Mouse (Mus musculus): Measurements from ENCODE around the gene Slc10a7. TPM values are rescaled to one million over a fixed set of nuclear protein-coding genes. Genes with fewer than 3 reads are reported as not detected.

Gene Slc10a7
- polyA plus RNA-seq, 1 experiment from 2014 or later = 8.6 TPM

GRCm38 (mm10) chr8:78578036-78578435 lies 68.9 kb downstream of the Slc10a7 start:
- 0 out of 2 replicates have a peak, but pooled peaks cover 5% of the 10 kb centered on the region for H3K4me1 ChIP-seq (replicated peaks; ENCODE audit: insufficient read depth, low read length)
- DNase-seq (ENCODE audit: low spot score) = no peak
- H3K36me3 ChIP-seq (ENCODE audit: insufficient read depth, low read length) = no peaks in the 10 kb centered on the region
- H3K27me3 ChIP-seq (ENCODE audit: insufficient read depth, low read length) = no peaks in the 10 kb centered on the region
- H3K4me3 ChIP-seq (replicated peaks; ENCODE audit: low read depth, low read length) = no peak overlapping the region
- no peak for TF ChIP-seq CTCF (IDR thresholded peaks at IDR 0.05; ENCODE audit: low read depth)
- H3K9me3 ChIP-seq (replicated peaks; ENCODE audit: low read length) = no peaks in the 10 kb centered on the region
- H3K4me2 ChIP-seq (ENCODE audit: low read length) = no peak overlapping the region
- 89% methylated on average over 3 of the region's 3 CpGs for WGBS
- ATAC-seq (replicated peaks; ENCODE audit: low FRiP score, low read depth) = no peak
- no peak overlapping the region for H3K27ac ChIP-seq
- no peak overlapping the region for H3K9ac ChIP-seq (ENCODE audit: low read depth, low read length)

GRCm38 (mm10) chr8:78584011-78584776 lies 75.0 kb downstream of the Slc10a7 start:
- 74% methylated on average over 5 of the region's 5 CpGs for WGBS
- ATAC-seq (replicated peaks; ENCODE audit: low FRiP score, low read depth) = no peak
- TF ChIP-seq CTCF (IDR thresholded peaks at IDR 0.05; ENCODE audit: low read depth) = no peak
- no peak overlapping the region for H3K27ac ChIP-seq
- H3K4me1 ChIP-seq (replicated peaks; ENCODE audit: insufficient read depth, low read length) = 0 out of 2 replicates have a peak, but pooled peaks cover 6% of the 10 kb centered on the region
- no peak overlapping the region for H3K9ac ChIP-seq (ENCODE audit: low read depth, low read length)
- no peaks in the 10 kb centered on the region for H3K9me3 ChIP-seq (replicated peaks; ENCODE audit: low read length)
- H3K27me3 ChIP-seq (ENCODE audit: insufficient read depth, low read length) = no peaks in the 10 kb centered on the region
- H3K4me2 ChIP-seq (ENCODE audit: low read length) = no peak overlapping the region
- no peak for DNase-seq (ENCODE audit: low spot score)
- H3K36me3 ChIP-seq (ENCODE audit: insufficient read depth, low read length) = no peaks in the 10 kb centered on the region
- H3K4me3 ChIP-seq (replicated peaks; ENCODE audit: low read depth, low read length) = no peak overlapping the region

GRCm38 (mm10) chr8:78584863-78585262 lies 75.7 kb downstream of the Slc10a7 start:
- no peak overlapping the region for H3K9ac ChIP-seq (ENCODE audit: low read depth, low read length)
- 0 out of 2 replicates have a peak, but pooled peaks cover 6% of the 10 kb centered on the region for H3K4me1 ChIP-seq (replicated peaks; ENCODE audit: insufficient read depth, low read length)
- no peak overlapping the region for H3K4me2 ChIP-seq (ENCODE audit: low read length)
- H3K27ac ChIP-seq = no peak overlapping the region
- DNase-seq (ENCODE audit: low spot score) = peak; percentile 44
- H3K27me3 ChIP-seq (ENCODE audit: insufficient read depth, low read length) = no peaks in the 10 kb centered on the region
- no peak for TF ChIP-seq CTCF (IDR thresholded peaks at IDR 0.05; ENCODE audit: low read depth)
- ATAC-seq (replicated peaks; ENCODE audit: low FRiP score, low read depth) = no peak
- no peaks in the 10 kb centered on the region for H3K36me3 ChIP-seq (ENCODE audit: insufficient read depth, low read length)
- H3K4me3 ChIP-seq (replicated peaks; ENCODE audit: low read depth, low read length) = no peak overlapping the region
- 26% methylated on average over 3 of the region's 3 CpGs for WGBS
- H3K9me3 ChIP-seq (replicated peaks; ENCODE audit: low read length) = no peaks in the 10 kb centered on the region

GRCm38 (mm10) chr8:78595481-78595908 lies 86.3 kb downstream of the Slc10a7 start:
- Histone ChIP-seq H3K4me3 (replicated peaks; ENCODE audit: low read depth, low read length) (no peak overlapping the region), H3K4me1 (replicated peaks; ENCODE audit: insufficient read depth, low read length) (0 out of 2 replicates have a peak, but pooled peaks cover 3% of the 10 kb centered on the region), H3K9me3 (replicated peaks; ENCODE audit: low read length) (no peaks in the 10 kb centered on the region), H3K4me2 (ENCODE audit: low read length) (no peak overlapping the region), H3K27ac (no peak overlapping the region), H3K9ac (ENCODE audit: low read depth, low read length) (no peak overlapping the region), H3K36me3 (ENCODE audit: insufficient read depth, low read length) (no peaks in the 10 kb centered on the region), H3K27me3 (ENCODE audit: insufficient read depth, low read length) (no peaks in the 10 kb centered on the region)
- WGBS = 16% methylated on average over 6 of the region's 6 CpGs
- TF ChIP-seq CTCF (IDR thresholded peaks at IDR 0.05; ENCODE audit: low read depth) = no peak
- peak; percentile 81 for DNase-seq (ENCODE audit: low spot score)
- peak; percentile 43; the same call in 1 of the 2 replicates for ATAC-seq (replicated peaks; ENCODE audit: low FRiP score, low read depth)

GRCm38 (mm10) chr8:78598237-78598636 lies 89.1 kb downstream of the Slc10a7 start:
- Histone ChIP-seq H3K9ac (ENCODE audit: low read depth, low read length) (no peak overlapping the region), H3K36me3 (ENCODE audit: insufficient read depth, low read length) (0 out of 2 replicates have a peak, but pooled peaks cover 7% of the 10 kb centered on the region), H3K4me1 (replicated peaks; ENCODE audit: insufficient read depth, low read length) (0 out of 2 replicates have a peak, but pooled peaks cover 3% of the 10 kb centered on the region), H3K4me2 (ENCODE audit: low read length) (no peak overlapping the region), H3K27me3 (ENCODE audit: insufficient read depth, low read length) (no peaks in the 10 kb centered on the region), H3K9me3 (replicated peaks; ENCODE audit: low read length) (no peaks in the 10 kb centered on the region), H3K4me3 (replicated peaks; ENCODE audit: low read depth, low read length) (no peak overlapping the region), H3K27ac (no peak overlapping the region)
- TF ChIP-seq CTCF (IDR thresholded peaks at IDR 0.05; ENCODE audit: low read depth) = no peak
- WGBS = 13% methylated on average over 3 of the region's 3 CpGs
- peak; percentile 43; the same call in 1 of the 2 replicates for ATAC-seq (replicated peaks; ENCODE audit: low FRiP score, low read depth)
- peak; percentile 25 for DNase-seq (ENCODE audit: low spot score)

- no peaks in the 10 kb centered on the region for H3K27me3 ChIP-seq (ENCODE audit: insufficient read depth, low read length)
- WGBS = 98% methylated on average over 5 of the region's 5 CpGs
- no peak for ATAC-seq (replicated peaks; ENCODE audit: low FRiP score, low read depth)
Measured at GRCm38 (mm10) chr8:78603084-78603483, 93.9 kb downstream of the Slc10a7 start.

More at GRCm38 (mm10) chr8:78603084-78603483, 93.9 kb downstream of the Slc10a7 start:
- Histone ChIP-seq H3K4me2 (ENCODE audit: low read length) (no peak overlapping the region), H3K27ac (no peak overlapping the region), H3K4me1 (replicated peaks; ENCODE audit: insufficient read depth, low read length) (no peaks in the 10 kb centered on the region), H3K9ac (ENCODE audit: low read depth, low read length) (no peak overlapping the region), H3K4me3 (replicated peaks; ENCODE audit: low read depth, low read length) (no peak overlapping the region), H3K9me3 (replicated peaks; ENCODE audit: low read length) (no peaks in the 10 kb centered on the region), H3K36me3 (ENCODE audit: insufficient read depth, low read length) (0 out of 2 replicates have a peak, but pooled peaks cover 11% of the 10 kb centered on the region)
- no peak for DNase-seq (ENCODE audit: low spot score)
- no peak for TF ChIP-seq CTCF (IDR thresholded peaks at IDR 0.05; ENCODE audit: low read depth)
